Mouse (Mus musculus) cerebellum, adult 8-10 months (tissue): Measurements from ENCODE around the gene Nucks1.
A peak's percentile ranks its signal among the peaks of the same experiment; 100 is the strongest.

Source experiments
- DNase-seq: peaks from one replicate; pipeline ENCODE4 v3.0.0; 2022

Nucks1 gene

DNA sequence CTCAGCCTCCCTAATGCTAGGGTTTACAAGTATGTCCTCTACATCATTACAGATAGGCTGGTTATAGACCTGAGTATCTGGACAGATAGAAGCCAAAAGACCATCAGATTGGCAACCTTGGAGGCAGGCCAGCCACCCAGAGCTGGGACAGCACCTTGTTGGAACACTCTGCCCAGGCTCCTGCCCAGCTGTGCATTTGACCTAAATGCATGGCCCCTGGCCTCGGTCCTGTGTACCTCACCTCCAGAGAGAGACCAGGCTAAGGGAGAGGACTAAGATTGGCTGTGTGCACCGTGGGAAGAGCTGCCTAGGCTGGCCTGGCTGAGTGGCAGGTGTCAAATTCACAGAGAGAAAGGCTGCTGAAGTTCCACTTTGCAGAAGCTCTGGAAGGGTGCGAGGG, 58.2 kb downstream of the Nucks1 start:
- DNase-seq, result no peak

DNA sequence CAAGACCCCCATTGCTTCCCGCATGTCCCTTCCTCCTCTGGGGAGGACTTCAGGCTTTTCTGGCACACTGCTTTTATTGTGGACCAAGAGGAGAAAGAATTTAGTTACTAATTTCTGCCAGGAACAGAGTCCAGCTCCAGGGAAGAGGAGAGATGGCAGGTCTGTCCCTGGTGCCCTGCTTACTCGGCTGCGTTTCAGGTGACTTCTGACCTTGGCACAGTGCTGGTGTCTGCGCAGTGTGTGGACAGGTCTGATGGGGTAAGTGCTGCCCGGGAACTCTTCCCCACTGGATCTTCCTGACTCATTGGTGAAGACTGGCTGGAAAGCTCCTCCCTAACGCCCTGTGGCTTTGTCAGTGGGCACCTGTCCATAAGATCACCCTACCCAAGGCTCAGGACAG, 58.6 kb downstream of the Nucks1 start:
- DNase-seq, result no peak

DNA sequence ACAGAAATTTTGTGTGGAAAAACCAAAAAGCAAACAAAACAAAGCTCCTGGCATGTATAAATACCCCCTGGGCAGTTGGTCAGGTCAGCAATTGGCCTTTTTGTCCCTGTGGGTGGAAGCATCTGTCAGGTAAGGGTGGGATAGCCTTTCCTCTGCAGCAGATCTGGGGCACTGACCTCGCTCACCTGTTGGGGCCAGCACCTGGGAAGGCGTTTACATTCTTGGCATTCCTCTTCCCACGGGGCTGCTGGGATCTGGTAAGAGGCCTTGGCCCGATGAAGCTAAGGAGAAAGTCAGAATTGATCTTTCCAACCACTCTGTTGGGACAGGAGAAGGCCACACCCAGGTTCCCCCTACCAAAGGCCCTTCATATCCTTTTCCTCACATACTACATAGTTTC, 59.5 kb downstream of the Nucks1 start:
- no peak for DNase-seq

DNA sequence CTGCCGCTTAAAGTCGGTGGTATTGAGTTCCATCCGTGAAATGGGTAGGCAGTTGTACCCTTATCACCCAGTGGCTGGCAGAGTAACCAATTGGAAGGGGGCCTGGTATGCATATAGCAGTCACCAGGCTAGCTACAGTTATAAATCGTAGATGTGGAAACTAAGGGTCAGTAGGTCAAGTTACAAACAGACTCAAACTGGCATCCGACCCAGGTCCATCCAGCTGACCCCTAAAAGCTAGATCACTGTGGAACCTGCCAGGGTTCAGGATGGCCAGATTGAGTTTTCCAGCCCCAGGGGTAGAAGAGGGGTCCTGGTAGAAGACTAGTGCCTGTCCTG, 60.0 kb downstream of the Nucks1 start:
- DNase-seq, result no peak

DNA sequence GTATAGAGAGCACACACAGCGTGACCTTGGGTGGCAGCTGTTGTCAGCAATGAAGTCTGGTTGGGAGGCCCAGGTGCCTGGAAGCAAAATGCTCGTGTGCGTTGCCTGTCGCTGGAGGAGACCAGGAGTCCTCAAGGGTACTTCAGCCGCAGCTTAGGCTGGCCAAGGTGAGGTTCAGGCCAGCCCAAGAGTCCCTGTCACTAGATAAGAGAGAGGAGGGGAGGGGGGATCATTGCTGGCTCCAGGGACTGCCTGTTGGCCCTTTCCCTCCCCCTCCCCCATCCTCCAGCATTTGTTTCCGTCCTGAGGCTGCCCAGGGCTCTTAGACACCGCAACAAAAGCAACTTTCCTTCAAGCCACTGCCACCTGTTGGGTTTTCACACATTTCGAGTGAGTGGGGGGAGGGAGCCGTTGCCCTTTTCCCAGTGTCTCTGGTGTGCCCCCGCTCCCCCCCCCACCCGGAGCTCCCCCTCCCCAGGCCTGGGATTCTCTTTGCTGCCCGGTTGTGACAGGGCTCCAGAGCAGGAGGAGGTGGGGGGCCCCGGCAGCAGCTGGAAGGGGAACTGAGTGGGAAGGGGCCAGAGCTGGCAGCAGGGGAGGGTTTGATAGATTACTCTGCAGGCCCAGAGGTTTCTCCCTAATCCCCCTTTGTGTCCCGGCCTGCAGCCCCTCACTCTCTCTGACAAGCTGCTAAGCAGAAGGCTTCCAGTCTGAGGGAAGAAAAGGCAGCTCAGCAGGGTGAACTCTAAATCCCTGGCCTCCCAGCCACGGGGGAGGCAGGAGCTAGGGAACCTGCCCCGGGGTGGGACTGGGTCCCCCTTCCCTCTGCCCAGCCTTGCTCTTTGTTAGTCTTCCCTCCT, 60.6 kb downstream of the Nucks1 start:
- no peak for DNase-seq

DNA sequence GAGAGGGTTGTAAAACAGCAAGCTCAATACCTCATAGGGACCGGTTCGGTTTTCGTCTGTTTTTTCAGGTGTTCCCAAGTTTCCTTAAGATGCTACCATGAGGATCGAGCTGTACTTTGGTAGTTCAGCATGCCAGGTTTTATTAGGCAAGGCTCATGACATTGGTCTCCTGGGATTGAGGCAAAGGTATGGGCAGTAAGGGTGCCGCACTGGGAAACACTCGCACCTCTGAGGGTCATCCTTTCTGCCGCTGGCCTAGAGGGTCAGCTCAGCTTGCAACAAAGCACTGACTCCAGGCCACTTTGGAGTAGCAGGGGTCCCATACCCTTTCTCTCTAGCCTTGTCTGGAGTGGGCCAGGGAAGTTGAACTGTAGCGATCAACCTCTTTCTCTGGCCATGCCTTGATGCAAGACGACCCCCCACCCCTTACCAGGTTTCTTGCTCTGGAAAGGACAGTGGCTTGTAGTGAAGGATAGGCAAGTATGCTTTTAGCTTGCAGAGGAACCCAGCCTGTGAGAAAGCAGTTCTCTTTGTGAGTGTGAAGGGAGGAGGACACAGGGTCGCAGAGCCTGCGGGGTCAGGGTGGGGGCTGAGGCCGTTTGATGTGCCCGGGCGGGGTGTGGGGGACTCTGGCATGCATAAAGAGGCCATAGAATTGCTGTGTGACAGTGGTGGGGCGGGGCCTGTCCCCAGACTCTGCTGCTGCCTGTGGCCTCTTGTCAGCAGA, 61.6 kb downstream of the Nucks1 start:
- no peak for DNase-seq

DNA sequence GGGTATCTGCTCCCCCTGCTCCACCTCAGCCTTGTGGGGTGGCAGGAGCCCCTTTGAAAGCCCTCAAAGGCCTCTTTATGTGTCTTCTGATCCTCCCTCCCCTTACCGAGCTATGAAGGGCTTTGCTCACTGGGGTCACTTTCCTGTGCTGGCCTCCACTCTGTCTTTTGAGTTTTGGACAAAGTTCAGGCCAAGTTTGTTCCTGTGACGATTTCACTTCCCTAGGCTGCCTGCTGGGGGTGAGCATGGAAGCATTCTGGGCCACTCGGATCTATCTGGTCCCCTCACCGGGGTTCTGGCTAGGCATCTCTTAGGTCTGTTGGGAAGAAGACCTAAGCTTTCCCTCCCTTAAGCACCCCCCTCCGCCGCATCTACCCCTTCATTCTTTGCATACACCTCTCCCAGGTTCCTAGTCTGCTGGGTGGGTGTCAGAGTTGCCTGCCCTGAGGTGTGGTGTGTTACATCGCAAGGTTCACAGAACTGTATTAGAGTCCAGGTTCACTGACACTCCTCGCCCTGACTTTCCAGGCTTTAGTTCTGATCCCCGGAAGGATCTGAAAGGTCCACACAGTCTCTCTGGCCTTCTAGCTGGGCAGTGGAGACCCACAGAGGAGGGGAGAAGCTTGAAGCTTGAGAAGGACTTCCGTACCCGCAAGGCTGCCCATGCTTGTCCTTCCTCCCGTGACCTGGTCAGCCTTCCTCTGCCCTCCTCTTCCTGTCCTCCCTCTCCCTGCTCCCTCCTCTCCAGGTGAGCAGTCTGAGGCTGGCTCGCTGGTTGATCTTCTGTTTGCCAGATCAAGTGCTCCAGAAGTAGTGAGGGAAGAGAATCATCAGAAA, 62.4 kb downstream of the Nucks1 start:
- DNase-seq, result no peak

DNA sequence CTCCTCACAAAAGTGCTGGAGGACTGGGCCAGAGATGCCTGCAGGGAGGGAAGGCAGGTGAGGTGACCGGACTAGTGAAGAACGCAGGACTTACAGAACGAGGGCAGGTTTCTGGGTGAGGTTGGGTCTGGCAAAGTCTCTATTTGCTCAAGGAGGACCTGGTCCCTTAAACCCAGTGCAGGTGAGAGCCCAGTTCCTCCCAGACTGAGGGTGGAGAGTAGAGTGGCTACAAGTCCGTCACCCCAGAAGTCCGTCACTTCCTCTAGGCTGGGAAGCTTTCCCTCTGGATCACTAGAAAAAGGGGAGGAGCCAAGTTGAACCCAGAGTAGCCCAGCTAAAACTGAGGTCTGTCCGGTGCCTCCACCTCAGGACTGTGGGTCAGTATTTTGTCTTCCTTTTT, 63.7 kb downstream of the Nucks1 start:
- DNase-seq, result no peak

DNA sequence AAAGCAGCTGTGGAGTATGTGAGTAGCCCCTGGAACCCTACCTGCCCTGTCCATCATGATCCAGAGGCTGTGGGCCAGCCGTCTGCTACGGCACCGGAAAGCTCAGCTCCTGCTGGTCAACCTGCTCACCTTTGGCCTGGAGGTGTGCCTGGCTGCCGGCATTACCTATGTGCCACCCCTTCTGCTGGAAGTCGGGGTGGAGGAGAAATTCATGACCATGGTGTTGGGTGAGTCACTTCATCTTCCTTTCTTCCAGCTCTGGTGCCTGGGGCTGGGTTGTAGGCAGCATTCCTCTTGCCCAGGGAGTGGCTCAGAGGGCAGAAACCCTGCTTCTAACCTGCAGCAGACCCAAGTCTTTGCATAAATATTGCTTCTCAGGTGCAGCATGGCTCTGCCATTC, 66.6 kb downstream of the Nucks1 start:
- DNase-seq, result no peak

DNA sequence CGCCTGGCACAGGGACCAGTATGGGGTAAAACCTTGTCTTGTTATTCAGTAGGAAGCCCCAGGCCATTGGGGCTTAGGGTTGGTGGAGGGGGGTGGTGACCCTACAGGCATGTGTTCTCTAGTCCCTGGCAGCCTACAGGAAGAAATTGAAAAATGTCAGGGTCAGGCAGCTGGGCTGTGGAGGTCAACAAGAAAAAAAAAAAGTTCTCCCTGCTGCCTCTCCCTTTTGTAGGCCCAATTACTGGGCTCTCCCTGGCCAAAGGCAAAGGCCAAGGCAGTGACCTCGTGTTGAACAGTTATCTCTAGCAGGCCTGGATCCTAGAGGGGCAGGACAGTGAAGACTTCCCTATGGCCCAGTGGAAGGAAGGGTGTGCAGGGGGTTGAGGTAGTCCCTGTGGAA, 70.1 kb downstream of the Nucks1 start:
- no peak for DNase-seq

DNA sequence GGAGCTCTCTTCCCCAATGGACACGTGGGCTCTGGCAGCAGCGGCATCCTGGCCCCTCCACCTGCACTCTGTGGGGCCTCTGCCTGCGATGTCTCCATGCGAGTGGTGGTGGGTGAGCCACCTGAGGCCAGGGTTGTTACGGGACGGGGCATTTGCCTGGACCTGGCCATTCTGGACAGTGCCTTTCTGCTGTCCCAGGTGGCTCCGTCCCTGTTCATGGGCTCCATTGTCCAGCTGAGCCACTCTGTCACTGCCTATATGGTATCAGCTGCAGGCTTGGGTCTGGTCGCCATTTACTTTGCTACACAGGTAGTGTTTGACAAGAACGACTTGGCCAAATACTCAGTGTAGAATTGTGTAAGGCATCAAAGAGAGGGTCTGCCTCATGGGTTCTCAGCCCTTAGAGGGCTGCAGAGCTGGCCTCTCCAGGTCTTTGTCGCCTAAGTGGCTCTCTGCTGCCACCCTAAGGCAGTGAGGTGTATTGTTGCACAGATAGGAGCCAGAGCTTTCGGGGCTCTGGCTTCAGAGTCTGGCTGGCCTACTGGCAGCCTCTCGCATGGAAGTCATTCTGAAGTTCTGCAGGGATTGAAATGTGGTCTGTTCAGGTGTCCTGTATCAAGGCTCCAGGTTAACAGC, 71.2 kb downstream of the Nucks1 start:
- peak; percentile 69 for DNase-seq

DNA sequence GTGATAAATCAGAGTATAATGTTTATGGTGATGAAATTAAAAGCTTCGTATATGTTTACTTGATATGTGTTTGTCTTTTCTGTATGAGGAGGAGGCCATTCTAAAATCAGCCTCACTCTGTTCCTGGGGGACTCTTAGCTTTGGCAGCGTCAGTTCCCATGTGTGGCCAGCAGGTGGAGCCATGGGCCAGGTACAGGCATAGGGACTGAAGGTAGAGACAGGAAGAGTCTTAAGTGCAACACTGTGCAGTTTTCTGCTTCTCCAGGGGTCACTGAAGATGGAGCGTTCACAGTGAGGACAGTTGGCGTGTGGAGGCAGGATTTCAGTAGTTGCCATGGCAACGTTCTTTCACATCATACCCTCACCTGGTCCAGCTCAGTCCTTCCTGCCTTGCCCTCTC, 72.6 kb downstream of the Nucks1 start:
- DNase-seq, result peak; percentile 84

DNA sequence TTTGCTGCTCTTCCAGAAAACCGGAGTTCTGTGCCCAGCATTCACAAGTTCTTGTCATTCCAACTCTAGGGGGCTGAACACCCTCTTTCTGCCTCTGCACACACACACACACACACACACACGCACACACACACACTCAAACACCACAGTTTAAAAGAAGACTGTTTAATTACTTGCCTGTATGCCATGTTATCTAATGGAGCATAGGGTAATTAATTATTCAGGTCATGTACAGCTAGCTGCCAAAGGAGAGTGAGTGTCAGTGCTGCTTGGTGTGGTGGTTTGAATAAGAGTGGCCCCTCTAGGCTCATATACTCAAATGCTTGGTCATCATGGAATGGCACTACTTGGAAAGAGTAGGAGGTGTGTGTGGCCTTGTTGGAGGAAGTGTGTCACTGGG, 73.5 kb downstream of the Nucks1 start:
- no peak for DNase-seq
